Mouse (Mus musculus) left cerebral cortex, postnatal 4 days (tissue): Measurements from ENCODE around the gene 4933430I17Rik. TPM values are rescaled to one million over a fixed set of nuclear protein-coding genes. Genes with fewer than 3 reads are reported as not detected.
"Not testable (repeated sequence)": the region's sequence is repeated elsewhere in the genome, so short reads cannot be mapped to it uniquely, and the experiment has no call there.

ENCODE experiments used
- DNase-seq: peaks from one replicate; pipeline ENCODE4 v3.0.0-alpha.2; 2022
- intact Hi-C: fragments of 180-260 bp; cut with DNase I; formaldehyde crosslinking; loops from one replicate; pipeline ENCODE4 v1.15.1; 2025
- total RNA-seq, 2 experiments: library from RNA; stranded (reverse); gene quantifications; 2 replicates each; pipeline ENCODE4 v1.2.3; 2021

Gene 4933430I17Rik
- total RNA-seq, 2 experiments from 2014 or later = 0.44 to 0.90 TPM

GRCm38 (mm10) chr4:62593546-62594240, 68.5 kb downstream of the 4933430I17Rik start:
- intact Hi-C loops, DNase-seq: not testable (repeated sequence)

DNA sequence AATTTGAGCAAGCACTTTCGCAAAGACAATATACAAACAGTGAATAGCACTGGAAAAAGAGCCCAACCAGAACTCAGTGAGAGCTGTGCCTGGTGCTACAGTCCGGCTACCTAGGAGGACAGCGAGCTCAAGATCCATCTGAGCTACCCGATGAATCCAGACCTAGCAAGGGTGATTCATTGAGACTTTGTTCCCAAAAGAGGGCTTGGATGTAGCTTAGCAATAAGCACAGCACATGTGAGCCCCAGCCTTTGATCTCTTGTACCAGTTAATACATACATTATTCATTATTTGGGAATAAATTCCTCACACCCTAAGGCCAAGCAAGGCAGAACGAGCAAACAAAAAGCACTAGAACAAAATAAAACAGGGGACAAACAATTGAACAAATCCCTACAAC, 69.3 kb downstream of the 4933430I17Rik start:
- intact Hi-C loops = no loop called here
- no peak for DNase-seq

DNA sequence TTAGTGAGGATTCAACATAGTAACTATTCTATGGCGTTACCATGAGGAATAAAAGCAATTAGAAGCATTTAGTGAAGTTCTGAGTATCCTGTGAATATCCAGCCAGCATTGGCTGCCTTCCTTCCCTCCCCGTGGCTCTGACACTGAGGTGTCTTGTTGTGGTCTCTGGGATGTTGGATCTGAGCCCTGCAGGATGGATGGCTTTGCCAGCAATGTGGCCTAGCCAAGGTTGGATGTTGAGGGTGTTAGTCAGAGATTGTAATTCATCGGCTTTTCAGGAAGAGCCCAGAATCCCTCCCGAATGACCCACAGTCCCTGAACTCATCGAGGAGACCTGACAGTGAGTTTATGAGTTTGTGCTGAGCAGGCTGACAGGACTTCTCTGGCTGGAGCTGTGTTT, 70.9 kb downstream of the 4933430I17Rik start:
- intact Hi-C loops = no loop called here
- peak; percentile 73 for DNase-seq

Other genes starting within 250 kb of the 4933430I17Rik start
- gene Fkbp15, start 164.8 kb upstream of the 4933430I17Rik start, total RNA-seq = 10 to 100 TPM; 36.3 to 38.4 TPM
- gene Slc31a1, start 164.6 kb upstream of the 4933430I17Rik start, total RNA-seq = 10 to 100 TPM; 26.7 to 28.7 TPM
- 10 to 100 TPM; 65.6 to 66.9 TPM for gene Cdc26, start 116.7 kb upstream of the 4933430I17Rik start, total RNA-seq
- 10 to 100 TPM; 14.6 to 15.4 TPM for gene Prpf4, start 116.6 kb upstream of the 4933430I17Rik start, total RNA-seq
- not detected for gene Rnf183, start 90.1 kb upstream of the 4933430I17Rik start, total RNA-seq
- gene Wdr31, start 54.5 kb upstream of the 4933430I17Rik start, total RNA-seq = 10 to 100 TPM; 12.5 to 15.1 TPM
- gene Bspry, start 45.3 kb upstream of the 4933430I17Rik start, total RNA-seq = under 1 TPM; 0.36 TPM
- 1 to 10 TPM; 5.7 to 6.6 TPM for gene Hdhd3, start 21.9 kb upstream of the 4933430I17Rik start, total RNA-seq
- 10 to 100 TPM; 35.3 to 36.8 TPM for gene Alad, start 5.5 kb upstream of the 4933430I17Rik start, total RNA-seq
- gene Pole3, start 301 bp upstream of the 4933430I17Rik start, total RNA-seq = 10 to 100 TPM; 32.4 to 36.6 TPM
- gene Rgs3, start 34.5 kb downstream of the 4933430I17Rik start, total RNA-seq = 10 to 100 TPM; 46.7 to 46.8 TPM